Mouse (Mus musculus): ENCODE measurements around the gene Zfr2. TPM values are rescaled to one million over a fixed set of nuclear protein-coding genes. Genes with fewer than 3 reads are reported as not detected.

Zfr2 gene
- total and polyA plus RNA-seq, 3 experiments = 0.81 to 1.4 TPM; not detected in 1

- Histone ChIP-seq H3K9me3 (replicated peaks; ENCODE audit: insufficient read depth, low read length) (no peaks in the 10 kb centered on the region), H3K4me1 (ENCODE audit: control insufficient read depth in 1 of 2, insufficient read depth in 2 of 2, low read length in 2 of 2) (0 out of 4 replicates have a peak, but pooled peaks cover 0 to 4% of the 10 kb centered on the region in 2 experiments), H3K4me3 (ENCODE audit: control insufficient read depth in 1 of 2, insufficient read depth in 1 of 2, low read depth in 2 of 2, low read length in 2 of 2) (no peak overlapping the region), H3K36me3 (ENCODE audit: control insufficient read depth in 1 of 2, insufficient read depth in 2 of 2, low read length in 2 of 2) (no peaks in the 10 kb centered on the region; a peak in 1 of 4 replicates), H3K9ac (ENCODE audit: control insufficient read depth, low read depth, low read length, poor library complexity, severe bottlenecking) (peak overlapping the region; percentile 37; the same call in 1 of the 2 replicates), H3K27me3 (ENCODE audit: control insufficient read depth in 1 of 2, insufficient read depth in 2 of 2, low read length in 2 of 2) (no peaks in the 10 kb centered on the region), H3K27ac (ENCODE audit: control insufficient read depth, low read depth, low read length) (no peak overlapping the region), H3K79me2 (ENCODE audit: control insufficient read depth, insufficient read depth, low read length, poor library complexity) (no peaks in the 10 kb centered on the region)
- DNase-seq (ENCODE audit: low read depth, low spot score) = peak; percentile 79
- peak; percentile 40; the same call in 1 of the 2 replicates for TF ChIP-seq MYC (IDR thresholded peaks at IDR 0.05; ENCODE audit: low read depth, low read length)
- no peak for TF ChIP-seq EP300 (IDR thresholded peaks at IDR 0.05; ENCODE audit: low read depth in 1 of 2, low read length in 2 of 2)
- TF ChIP-seq CTCF (IDR thresholded peaks at IDR 0.05 in 2 of 3, conservative IDR thresholded peaks at IDR 0.05 in 1 of 3; ENCODE audit: control insufficient read depth in 1 of 3, insufficient read depth in 1 of 3, low read depth in 2 of 3, low read length in 3 of 3, poor library complexity in 1 of 3, severe bottlenecking in 1 of 3) = peak; percentile 54 to 97 (median 85)
- TF ChIP-seq HCFC1 (IDR thresholded peaks at IDR 0.05; ENCODE audit: low read depth, low read length) = peak; percentile 30; the same call in 1 of the 2 replicates
- TF ChIP-seq BHLHE40 (IDR thresholded peaks at IDR 0.05; ENCODE audit: borderline replicate concordance, low read depth, low read length) = peak; percentile 45; the same call in 1 of the 2 replicates
- no peak for TF ChIP-seq ZMIZ1 (IDR thresholded peaks at IDR 0.05; ENCODE audit: low read depth, low read length)
- no peak for TF ChIP-seq MAZ (IDR thresholded peaks at IDR 0.05; ENCODE audit: low read depth, low read length)
- peak; percentile 97 for TF ChIP-seq RAD21 (IDR thresholded peaks at IDR 0.05; ENCODE audit: low read depth, low read length)
- TF ChIP-seq SIN3A (IDR thresholded peaks at IDR 0.05; ENCODE audit: low read length) = 0 out of 2 replicates have a peak, but pooled peaks have one; percentile 30
- no peak for TF ChIP-seq TCF12 (IDR thresholded peaks at IDR 0.05; ENCODE audit: low read depth, low read length)
- 0 out of 2 replicates have a peak, but pooled peaks have one; percentile 29 for TF ChIP-seq JUND (IDR thresholded peaks at IDR 0.05; ENCODE audit: low read depth, low read length)
- TF ChIP-seq ZC3H11A (IDR thresholded peaks at IDR 0.05; ENCODE audit: low read depth, low read length) = peak; percentile 85
- peak; percentile 79 for TF ChIP-seq SMC3 (IDR thresholded peaks at IDR 0.05; ENCODE audit: low read depth, low read length)
- TF ChIP-seq ZKSCAN1 (IDR thresholded peaks at IDR 0.05; ENCODE audit: low read depth, low read length) = no peak
- no peak for TF ChIP-seq GATA1 (IDR thresholded peaks at IDR 0.05; ENCODE audit: low read depth, low read length)
- no peak for TF ChIP-seq USF2 (IDR thresholded peaks at IDR 0.05; ENCODE audit: borderline replicate concordance in 1 of 2, insufficient read depth in 1 of 2, low read depth in 1 of 2, low read length in 2 of 2)
These were observed 34.7 kb upstream of the Zfr2 start for GRCm38 (mm10) chr10:81198230-81198629.

GRCm38 (mm10) chr10:81198990-81199389, 34.0 kb upstream of the Zfr2 start:
- no peak for DNase-seq (ENCODE audit: low read depth, low spot score)
- peaks cover 0 to 6% of the 10 kb centered on the region in 2 experiments; a peak in 1 of 4 replicates for H3K4me1 ChIP-seq (ENCODE audit: control insufficient read depth in 1 of 2, insufficient read depth in 2 of 2, low read length in 2 of 2)
- no peaks in the 10 kb centered on the region for H3K9me3 ChIP-seq (replicated peaks; ENCODE audit: insufficient read depth, low read length)
- H3K27ac ChIP-seq (ENCODE audit: control insufficient read depth, low read depth, low read length) = no peak overlapping the region
- H3K27me3 ChIP-seq (ENCODE audit: control insufficient read depth in 1 of 2, insufficient read depth in 2 of 2, low read length in 2 of 2) = no peaks in the 10 kb centered on the region
- no peaks in the 10 kb centered on the region; a peak in 1 of 4 replicates for H3K36me3 ChIP-seq (ENCODE audit: control insufficient read depth in 1 of 2, insufficient read depth in 2 of 2, low read length in 2 of 2)
- H3K4me3 ChIP-seq (ENCODE audit: control insufficient read depth in 1 of 2, insufficient read depth in 1 of 2, low read depth in 2 of 2, low read length in 2 of 2) = no peak overlapping the region
- no peaks in the 10 kb centered on the region for H3K79me2 ChIP-seq (ENCODE audit: control insufficient read depth, insufficient read depth, low read length, poor library complexity)
- H3K9ac ChIP-seq (ENCODE audit: control insufficient read depth, low read depth, low read length, poor library complexity, severe bottlenecking) = no peak overlapping the region
- TF ChIP-seq BHLHE40 (IDR thresholded peaks at IDR 0.05; ENCODE audit: borderline replicate concordance, low read depth, low read length) = no peak
- TF ChIP-seq MEF2A (IDR thresholded peaks at IDR 0.05; ENCODE audit: extremely low read depth, insufficient replicate concordance, low read depth, low read length, poor library complexity, severe bottlenecking) = no peak
- TF ChIP-seq GABPA (IDR thresholded peaks at IDR 0.05; ENCODE audit: low read depth, low read length) = no peak
- no peak for TF ChIP-seq POLR2AphosphoS5 (IDR thresholded peaks at IDR 0.05; ENCODE audit: borderline replicate concordance, low read depth, low read length)
- TF ChIP-seq ZNF384 (IDR thresholded peaks at IDR 0.05; ENCODE audit: low read depth, low read length) = no peak
- TF ChIP-seq CTCF (IDR thresholded peaks at IDR 0.05 in 2 of 3, conservative IDR thresholded peaks at IDR 0.05 in 1 of 3; ENCODE audit: control insufficient read depth in 1 of 3, insufficient read depth in 1 of 3, low read depth in 2 of 3, low read length in 3 of 3, poor library complexity in 1 of 3, severe bottlenecking in 1 of 3) = no peak; a peak in 2 of 6 replicates
- TF ChIP-seq ELF1 (IDR thresholded peaks at IDR 0.05; ENCODE audit: low read depth, low read length) = no peak
- TF ChIP-seq POLR2AphosphoS2 (IDR thresholded peaks at IDR 0.05; ENCODE audit: low read length) = no peak
- TF ChIP-seq CHD1 (IDR thresholded peaks at IDR 0.05; ENCODE audit: low read depth, low read length) = no peak
- no peak for TF ChIP-seq SIN3A (IDR thresholded peaks at IDR 0.05; ENCODE audit: low read length)
- no peak for TF ChIP-seq EP300 (IDR thresholded peaks at IDR 0.05; ENCODE audit: low read depth in 1 of 2, low read length in 2 of 2)
- TF ChIP-seq USF2 (IDR thresholded peaks at IDR 0.05; ENCODE audit: borderline replicate concordance in 1 of 2, insufficient read depth in 1 of 2, low read depth in 1 of 2, low read length in 2 of 2) = no peak

Data from MEL (cell line).